Mouse (Mus musculus): Measurements from ENCODE around the gene Fam207a.

Gene Fam207a

DNA sequence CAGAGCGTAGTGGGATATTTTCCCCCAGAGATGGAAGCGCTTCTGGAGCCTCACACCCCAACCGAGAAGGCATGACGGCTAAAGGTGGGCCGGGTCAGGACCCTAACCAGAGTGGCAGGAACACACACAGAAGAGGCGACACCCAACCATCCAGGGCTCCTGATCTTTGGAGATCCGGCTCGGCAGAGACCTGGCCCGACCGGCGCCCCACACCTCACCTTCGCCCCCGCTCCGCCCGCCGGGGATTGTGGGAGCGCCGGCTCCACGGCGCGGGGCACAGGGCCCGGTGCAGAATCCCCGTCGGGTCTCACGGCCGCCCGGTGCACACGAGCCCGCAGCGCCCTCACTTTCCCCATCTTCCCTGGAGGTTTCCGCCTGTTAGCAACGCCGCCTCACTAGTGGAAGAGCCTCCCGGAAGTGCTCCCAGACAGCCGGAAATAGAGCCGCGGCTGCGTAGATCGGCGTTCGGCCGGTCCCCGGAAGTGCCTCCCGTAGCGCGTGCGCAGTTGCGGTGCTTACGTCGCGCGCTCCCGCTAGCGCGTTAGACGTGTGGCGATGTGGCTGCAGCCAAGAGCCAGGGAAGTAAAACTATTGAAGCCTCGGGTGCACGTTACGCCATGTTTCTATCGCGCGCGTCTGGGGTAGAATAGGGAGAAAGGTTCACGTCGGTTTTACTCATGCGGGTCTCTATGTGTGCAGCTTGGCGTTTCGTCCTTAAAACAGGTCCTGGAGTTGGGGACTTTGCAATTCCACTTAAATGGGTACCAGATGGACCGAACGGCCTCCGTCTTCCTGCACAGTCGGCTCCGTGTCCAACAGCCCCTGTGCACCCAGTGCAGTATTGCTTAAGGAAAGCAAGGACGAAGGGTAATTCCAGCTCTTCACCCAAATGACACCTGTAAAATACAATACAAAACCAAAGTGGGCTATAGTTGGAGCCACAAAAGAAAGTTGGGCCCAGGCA, at the start of gene Fam207a:
Fam207a (minus strand) TSS at position 401 of the 964 bp plus-strand sequence.
- peak; percentile 81 to 94 for DNase-seq (ENCODE audit: low spot score in 2 of 2)

GRCm38 (mm10) chr10:77565005-77565404, 49.4 kb upstream of the Fam207a start:
- no peak for DNase-seq (ENCODE audit: low spot score in 2 of 2)

DNA sequence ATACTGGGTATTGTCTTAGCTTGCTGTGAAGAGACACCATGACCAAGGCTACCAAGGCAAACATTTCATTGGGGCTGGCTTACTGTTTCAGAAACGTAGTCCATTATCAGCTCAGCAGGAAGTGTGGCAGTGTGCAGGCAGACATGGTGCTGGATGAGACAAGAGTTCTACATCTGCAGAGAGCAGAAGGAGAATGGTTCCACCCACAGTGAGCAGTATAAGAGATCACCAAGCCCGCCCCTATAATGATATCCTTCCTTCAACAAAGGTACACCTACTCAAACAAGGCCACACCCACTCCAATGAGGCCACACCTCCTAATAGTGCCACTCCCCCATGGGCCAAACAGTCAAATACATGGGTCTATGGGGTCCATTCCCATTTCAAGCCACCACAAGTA, 45.9 kb upstream of the Fam207a start:
- no peak for DNase-seq (ENCODE audit: low spot score in 2 of 2)

GRCm38 (mm10) chr10:77560830-77561229, 45.2 kb upstream of the Fam207a start:
- no peak for DNase-seq (ENCODE audit: low spot score in 2 of 2)

DNA sequence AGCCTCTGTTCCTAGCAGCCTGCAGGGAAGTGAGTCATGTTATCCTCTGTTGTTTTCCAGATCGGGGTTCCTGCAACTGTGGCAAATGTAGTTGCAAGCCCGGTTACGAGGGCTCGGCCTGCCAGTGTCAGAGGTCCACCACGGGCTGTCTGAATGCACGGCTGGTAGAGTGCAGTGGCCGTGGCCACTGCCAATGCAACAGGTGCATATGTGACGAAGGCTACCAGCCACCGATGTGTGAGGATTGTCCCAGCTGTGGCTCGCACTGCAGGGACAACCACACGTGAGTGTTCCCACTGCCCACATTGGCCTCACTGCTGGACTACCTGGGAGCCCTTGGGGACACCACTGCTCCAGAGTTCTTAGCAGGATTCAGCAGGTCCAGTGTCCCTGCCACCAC, 44.5 kb upstream of the Fam207a start:
- no peak for DNase-seq (ENCODE audit: low spot score in 2 of 2)

DNA sequence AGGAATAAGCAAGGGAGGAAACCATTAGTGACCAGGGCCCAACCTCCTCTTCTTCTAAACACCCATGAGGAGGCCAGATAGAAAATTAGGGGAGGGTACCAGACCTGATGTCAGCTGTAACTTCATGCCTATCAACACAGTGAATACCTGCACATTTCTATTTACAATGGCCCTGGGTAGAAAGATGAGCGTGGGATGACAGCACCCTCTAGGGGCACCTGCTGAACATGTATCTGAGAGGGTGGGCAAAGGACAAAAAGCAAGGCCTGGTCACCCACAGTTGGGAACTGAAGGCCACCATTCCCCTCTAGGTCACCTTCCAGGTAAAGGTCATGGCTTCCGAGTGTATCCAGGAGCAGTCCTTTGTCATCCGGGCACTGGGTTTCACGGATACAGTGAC, 42.1 kb upstream of the Fam207a start:
- DNase-seq (ENCODE audit: low spot score in 2 of 2): no peak

- DNase-seq (ENCODE audit: low spot score in 2 of 2): no peak
Observed at GRCm38 (mm10) chr10:77556631-77557030, 41.0 kb upstream of the Fam207a start.

- no peak for DNase-seq (ENCODE audit: low spot score in 2 of 2)
Observed at GRCm38 (mm10) chr10:77554918-77555317, 39.3 kb upstream of the Fam207a start.

GRCm38 (mm10) chr10:77553285-77553684, 37.7 kb upstream of the Fam207a start:
- no peak for DNase-seq (ENCODE audit: low spot score in 2 of 2)

DNA sequence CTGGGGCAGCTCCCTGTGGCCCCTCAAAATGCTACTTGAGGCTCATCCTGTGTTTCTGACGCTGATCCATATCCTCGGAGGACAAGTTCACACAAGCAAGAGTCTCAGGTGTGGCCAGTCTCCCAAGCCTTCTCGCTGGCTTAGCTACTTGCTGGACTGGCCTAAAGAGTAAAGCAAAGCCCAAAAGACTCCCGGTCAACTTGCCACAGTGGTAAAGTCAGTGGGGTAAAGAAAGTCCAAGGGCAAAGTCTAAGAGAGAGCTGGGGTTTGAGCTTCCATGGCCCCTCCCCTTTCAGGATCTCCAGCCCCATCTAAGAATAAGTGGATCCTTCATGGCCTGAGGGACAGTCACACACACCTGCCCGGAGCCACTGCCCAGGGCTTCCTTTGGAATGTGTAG, 36.6 kb upstream of the Fam207a start:
- no peak for DNase-seq (ENCODE audit: low spot score in 2 of 2)

DNA sequence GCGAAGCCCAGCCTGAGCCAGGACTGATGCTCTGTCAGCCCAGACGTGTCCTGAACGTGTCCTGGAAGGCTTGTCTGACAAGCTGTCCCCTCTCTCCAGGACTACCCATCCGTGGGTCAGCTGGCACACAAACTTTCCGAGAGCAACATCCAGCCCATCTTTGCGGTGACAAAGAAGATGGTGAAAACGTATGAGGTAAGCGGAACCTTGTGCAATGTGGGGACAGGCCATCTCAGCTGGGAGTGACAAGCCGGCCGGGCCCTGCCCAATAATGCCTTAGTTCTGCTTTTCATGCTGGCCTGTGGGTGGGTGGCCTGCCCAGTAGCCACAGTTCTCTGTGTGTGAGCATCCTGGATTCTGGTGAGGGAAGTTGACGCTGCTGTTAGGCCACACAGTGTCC, 35.3 kb upstream of the Fam207a start:
- no peak for DNase-seq (ENCODE audit: low spot score in 2 of 2)

- DNase-seq (ENCODE audit: low spot score in 2 of 2): peak in 1 of 2 experiments; percentile 62
Observed at GRCm38 (mm10) chr10:77548576-77548975, 33.0 kb upstream of the Fam207a start.

- DNase-seq (ENCODE audit: low spot score in 2 of 2): peak in 1 of 2 experiments; percentile 80
Observed at GRCm38 (mm10) chr10:77544916-77545315, 29.3 kb upstream of the Fam207a start.

DNA sequence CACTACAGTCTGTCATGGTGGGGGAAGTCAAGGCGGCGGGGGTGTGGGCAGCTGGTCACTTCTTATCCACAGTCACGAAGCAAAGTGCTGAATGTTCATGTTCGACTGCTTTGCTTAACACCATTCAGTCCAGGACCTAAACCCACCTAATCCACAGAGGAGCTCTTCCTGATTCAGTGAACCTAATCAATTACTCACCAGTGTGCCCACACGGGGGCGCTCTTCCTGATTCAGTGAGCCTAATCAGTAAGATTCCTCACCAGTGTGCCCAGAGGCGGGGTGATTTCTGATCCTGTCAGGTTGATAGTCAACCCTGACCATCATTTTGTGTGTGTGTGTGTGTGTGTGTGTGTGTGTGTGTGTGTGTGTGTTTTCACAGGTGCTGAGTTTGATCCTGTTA, 27.6 kb upstream of the Fam207a start:
- no peak for DNase-seq (ENCODE audit: low spot score in 2 of 2)

- DNase-seq (ENCODE audit: low spot score in 2 of 2): no peak
Observed at GRCm38 (mm10) chr10:77541864-77542666, 26.5 kb upstream of the Fam207a start.

GRCm38 (mm10) chr10:77540576-77541102, 25.1 kb upstream of the Fam207a start:
- no peak for DNase-seq (ENCODE audit: low spot score in 2 of 2)

- no peak for DNase-seq (ENCODE audit: low spot score in 2 of 2)
Observed at GRCm38 (mm10) chr10:77539320-77539945, 23.8 kb upstream of the Fam207a start.

DNA sequence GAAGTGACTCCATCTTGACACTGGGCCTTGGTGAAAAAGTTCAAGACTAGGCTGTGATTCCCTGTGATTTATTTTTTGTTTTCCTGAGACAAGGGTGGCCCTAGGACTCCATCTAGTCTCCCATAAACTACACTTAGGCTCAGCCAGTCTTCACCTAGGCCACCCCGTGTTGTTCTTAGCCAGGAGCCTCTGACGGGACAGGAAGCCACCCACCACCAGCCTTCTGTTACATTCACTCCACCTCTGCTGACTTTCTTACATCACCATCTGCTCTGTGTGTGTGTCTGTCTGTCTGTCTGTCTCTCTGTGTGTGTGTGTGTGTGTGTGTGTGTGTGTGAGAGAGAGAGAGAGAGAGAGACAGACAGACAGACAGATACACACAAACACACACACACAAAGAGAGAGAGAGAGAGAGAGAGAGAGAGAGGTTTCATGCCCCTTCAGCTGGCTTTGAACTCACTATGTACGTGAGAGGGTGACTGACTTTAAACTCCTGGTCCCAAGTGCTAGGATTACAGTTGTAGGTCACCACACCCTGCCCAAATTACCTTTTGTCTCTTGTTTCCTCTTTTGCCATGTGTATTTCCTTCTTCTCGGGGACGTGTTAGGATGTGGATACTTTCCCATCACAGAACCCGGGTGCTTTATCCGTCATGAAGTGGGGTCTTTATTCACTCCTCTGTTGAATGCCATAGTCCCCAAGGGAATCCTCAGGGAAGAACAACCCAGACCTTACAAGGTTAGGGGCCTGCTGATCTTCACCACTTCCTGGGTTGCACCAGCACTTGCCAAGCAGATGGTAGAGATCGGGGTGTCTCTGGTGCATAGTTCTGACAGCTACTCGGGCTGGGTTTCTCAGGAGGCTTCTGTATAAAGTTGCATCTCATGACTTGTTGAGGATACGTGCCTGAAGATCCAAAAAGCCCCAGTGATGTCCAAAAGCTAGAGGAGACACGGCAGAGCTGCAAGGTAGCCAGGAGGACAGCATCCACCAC, 21.9 kb upstream of the Fam207a start:
- DNase-seq (ENCODE audit: low spot score in 2 of 2): no peak

GRCm38 (mm10) chr10:77536727-77537126, 21.1 kb upstream of the Fam207a start:
- no peak for DNase-seq (ENCODE audit: low spot score in 2 of 2)

- DNase-seq (ENCODE audit: low spot score in 2 of 2): no peak
Observed at GRCm38 (mm10) chr10:77532020-77532413, 16.4 kb upstream of the Fam207a start.

Measured in urinary bladder, adult 18-20 months (tissue).